Mouse (Mus musculus) spleen, adult 2 months (tissue): ENCODE data around the gene Tmem198. TPM values are rescaled to one million over a fixed set of nuclear protein-coding genes. Genes with fewer than 3 reads are reported as not detected.

Experiments used
- DNase-seq, 2 experiments: peaks; one replicate each; pipeline versions ENCODE4 v3.0.0 to v3.0.0-alpha.2; 2012 to 2021; ENCODE audit warnings: low spot score in 2 of 2, low read depth in 1 of 2
- H3K27ac ChIP-seq: fragments of 200-500 bp; 2 replicates; pipeline ENCODE4 v1.5.1; 2012; ENCODE audit warnings: low read length, inconsistent platforms; ENCODE audit not compliant: insufficient read depth
- H3K27me3 ChIP-seq: fragments of 200-500 bp; 2 replicates; pipeline ENCODE4 v1.6.1; 2012; ENCODE audit warnings: mild to moderate bottlenecking, moderate library complexity, low read length, inconsistent platforms; ENCODE audit not compliant: control insufficient read depth, insufficient read depth
- H3K36me3 ChIP-seq: fragments of 200-500 bp; 2 replicates; pipeline ENCODE4 v1.6.1; 2012; ENCODE audit warnings: mild to moderate bottlenecking, low read length, inconsistent platforms; ENCODE audit not compliant: control insufficient read depth, insufficient read depth
- H3K4me1 ChIP-seq: fragments of 200-500 bp; 2 replicates; pipeline ENCODE4 v1.6.1; 2011; ENCODE audit warnings: inconsistent platforms; ENCODE audit not compliant: control insufficient read depth, insufficient read depth, insufficient read length
- H3K4me3 ChIP-seq: fragments of 200-500 bp; 2 replicates; pipeline ENCODE4 v1.5.1; 2011; ENCODE audit warnings: mild to moderate bottlenecking, inconsistent platforms; ENCODE audit not compliant: insufficient read depth, insufficient read length; ENCODE audit errors: extremely low read depth
- CTCF ChIP-seq: fragments of 200-500 bp; IDR thresholded peaks from 2 replicates; pipeline ENCODE4 v1.5.1; 2011; ENCODE audit warnings: mild to moderate bottlenecking, inconsistent platforms; ENCODE audit not compliant: insufficient read depth, insufficient read length, insufficient replicate concordance; ENCODE audit errors: extremely low read depth
- POLR2A ChIP-seq: fragments of 200-500 bp; IDR thresholded peaks from 2 replicates; pipeline ENCODE4 v1.6.1; 2011; ENCODE audit warnings: low read depth, low read length, inconsistent platforms
- WGBS: fragments of 180-500 bp; shearing (Covaris S2); methylation state at CpG from one replicate; pipeline ENCODE4 v1.1.7; 2018; 5-methylcytosine and 5-hydroxymethylcytosine counted together
- polyA plus RNA-seq: library from polyadenylated mRNA; depleted of rRNA; stranded (reverse); fragments of >200 nt; gene quantifications from 2 replicates; pipeline ENCODE4 v1.2.3, GENCODE M21; 2012

The Tmem198 gene
- polyA plus RNA-seq, 1 experiment = 2.6 TPM

DNA sequence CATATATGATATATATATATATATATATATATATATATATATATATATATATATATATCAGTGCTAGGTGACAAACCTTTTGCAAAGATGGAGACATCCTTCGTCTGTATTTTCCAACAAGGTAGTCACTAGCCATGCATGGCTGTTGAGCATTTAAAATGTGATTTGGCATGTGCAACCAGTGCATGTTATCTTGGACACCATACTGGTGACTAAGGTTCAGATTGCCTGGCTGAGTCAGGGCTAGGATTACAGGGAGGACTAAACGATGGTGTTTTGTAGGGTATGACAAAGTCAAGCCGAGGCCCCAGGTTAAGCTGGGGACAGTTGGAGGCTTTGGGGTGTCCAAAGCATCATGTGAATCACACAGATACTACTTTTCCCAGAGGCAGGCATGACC is 23.9 kb upstream of the Tmem198 start:
- Histone ChIP-seq H3K27me3 (peaks cover 26% of the 10 kb centered on the region), H3K27ac (no peak overlapping the region), H3K4me3 (no peak overlapping the region), H3K4me1 (peaks cover 6% of the 10 kb centered on the region; the same call in 1 of the 2 replicates), H3K36me3 (no peaks in the 10 kb centered on the region)
- no peak for DNase-seq
- WGBS = 73% methylated on average over 3 of the region's 3 CpGs
- TF ChIP-seq CTCF (no peak), POLR2A (no peak)

DNA sequence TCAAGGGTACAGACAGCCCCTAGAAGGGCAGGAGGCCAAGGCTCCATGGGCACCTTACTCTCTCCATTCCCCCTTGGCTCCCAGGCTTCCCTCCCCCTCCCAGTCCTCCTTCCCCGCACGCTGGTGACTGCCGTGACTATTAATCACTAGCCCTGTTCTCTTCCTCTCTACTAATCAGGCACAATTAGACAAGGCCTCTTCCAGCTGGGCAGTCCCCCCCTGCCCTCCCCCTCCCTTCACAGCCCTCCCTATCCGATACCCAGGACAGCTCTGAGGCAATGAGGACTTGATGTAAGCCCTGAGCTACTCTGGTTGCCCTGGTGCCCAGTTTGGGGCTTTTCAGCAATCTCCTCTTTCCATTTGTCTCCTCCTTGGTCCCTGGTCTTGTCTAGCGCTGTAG is 23.4 kb upstream of the Tmem198 start:
- H3K4me1 ChIP-seq = peaks cover 5% of the 10 kb centered on the region; the same call in 1 of the 2 replicates
- no peaks in the 10 kb centered on the region for H3K36me3 ChIP-seq
- H3K27ac ChIP-seq = no peak overlapping the region
- WGBS = 40% methylated on average over 5 of the region's 5 CpGs
- no peak for DNase-seq
- TF ChIP-seq CTCF (no peak), POLR2A (no peak)
- H3K4me3 ChIP-seq = no peak overlapping the region
- H3K27me3 ChIP-seq = peaks cover 23% of the 10 kb centered on the region

DNA sequence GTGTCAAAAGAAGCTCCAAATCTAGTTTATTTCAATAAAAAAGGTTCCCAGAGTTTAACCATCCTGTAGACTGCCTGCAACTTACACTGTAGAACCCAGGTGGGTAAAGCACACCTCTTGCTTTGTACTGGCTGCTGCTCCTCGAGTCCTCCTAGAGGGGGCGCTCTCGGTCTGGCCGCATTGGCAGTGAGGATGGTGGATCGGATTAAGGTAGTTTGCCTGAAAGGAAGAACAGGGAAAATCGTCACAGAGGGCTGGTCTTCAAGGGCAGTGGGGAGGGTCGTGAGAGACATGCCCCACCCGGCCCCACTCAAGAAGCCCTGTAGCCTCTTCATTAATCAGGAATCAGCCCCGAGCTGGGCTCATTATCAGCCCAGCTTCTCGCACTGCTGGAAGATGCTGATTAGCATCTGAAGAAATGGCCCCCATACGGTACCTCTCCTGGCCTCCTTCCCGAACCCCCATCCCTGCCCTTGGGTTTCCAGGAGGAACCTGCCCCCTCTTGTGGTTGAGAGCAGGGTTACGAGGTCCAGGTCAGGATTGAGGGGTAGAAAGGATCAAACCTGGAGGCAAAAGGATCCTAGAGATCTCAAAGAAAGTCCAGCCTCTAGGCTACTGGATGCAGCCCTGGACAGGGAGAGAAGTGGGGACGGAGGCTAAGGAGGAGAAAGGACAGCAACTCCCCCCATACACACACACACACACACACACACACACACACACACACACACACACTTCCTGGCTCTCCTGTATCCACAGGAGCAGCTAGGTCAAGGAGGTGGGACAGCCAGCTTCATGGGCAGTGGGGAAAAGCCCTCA is 22.4 kb upstream of the Tmem198 start:
- 15% methylated on average over 14 of the region's 14 CpGs for WGBS
- Histone ChIP-seq H3K27ac (no peak overlapping the region), H3K36me3 (no peaks in the 10 kb centered on the region), H3K4me1 (peaks cover 5% of the 10 kb centered on the region; the same call in 1 of the 2 replicates), H3K4me3 (no peak overlapping the region), H3K27me3 (peaks cover 16% of the 10 kb centered on the region)
- DNase-seq = no peak
- TF ChIP-seq CTCF = no peak
- no peak for TF ChIP-seq POLR2A

DNA sequence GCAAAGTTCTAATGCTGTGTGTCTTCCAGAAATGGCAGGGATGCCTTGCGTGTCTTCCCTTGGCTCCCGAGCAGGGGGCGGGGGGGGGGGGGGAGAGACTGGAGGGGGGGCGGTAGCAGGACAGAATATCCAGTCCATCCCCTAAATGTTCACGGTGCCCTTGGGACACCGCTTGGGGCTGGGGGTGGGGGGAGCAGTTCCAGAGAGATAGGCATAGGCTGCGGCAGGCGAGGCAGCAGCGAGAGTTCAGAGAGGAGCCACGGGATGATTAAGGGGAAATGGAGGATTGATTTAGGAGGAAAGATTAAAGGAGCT is 21.7 kb upstream of the Tmem198 start:
- WGBS = 10% methylated on average over 10 of the region's 10 CpGs
- TF ChIP-seq POLR2A (no peak), CTCF (no peak)
- no peak for DNase-seq
- Histone ChIP-seq H3K36me3 (no peaks in the 10 kb centered on the region), H3K27me3 (peaks cover 16% of the 10 kb centered on the region), H3K4me3 (no peak overlapping the region), H3K4me1 (peaks cover 5% of the 10 kb centered on the region; the same call in 1 of the 2 replicates), H3K27ac (no peak overlapping the region)

DNA sequence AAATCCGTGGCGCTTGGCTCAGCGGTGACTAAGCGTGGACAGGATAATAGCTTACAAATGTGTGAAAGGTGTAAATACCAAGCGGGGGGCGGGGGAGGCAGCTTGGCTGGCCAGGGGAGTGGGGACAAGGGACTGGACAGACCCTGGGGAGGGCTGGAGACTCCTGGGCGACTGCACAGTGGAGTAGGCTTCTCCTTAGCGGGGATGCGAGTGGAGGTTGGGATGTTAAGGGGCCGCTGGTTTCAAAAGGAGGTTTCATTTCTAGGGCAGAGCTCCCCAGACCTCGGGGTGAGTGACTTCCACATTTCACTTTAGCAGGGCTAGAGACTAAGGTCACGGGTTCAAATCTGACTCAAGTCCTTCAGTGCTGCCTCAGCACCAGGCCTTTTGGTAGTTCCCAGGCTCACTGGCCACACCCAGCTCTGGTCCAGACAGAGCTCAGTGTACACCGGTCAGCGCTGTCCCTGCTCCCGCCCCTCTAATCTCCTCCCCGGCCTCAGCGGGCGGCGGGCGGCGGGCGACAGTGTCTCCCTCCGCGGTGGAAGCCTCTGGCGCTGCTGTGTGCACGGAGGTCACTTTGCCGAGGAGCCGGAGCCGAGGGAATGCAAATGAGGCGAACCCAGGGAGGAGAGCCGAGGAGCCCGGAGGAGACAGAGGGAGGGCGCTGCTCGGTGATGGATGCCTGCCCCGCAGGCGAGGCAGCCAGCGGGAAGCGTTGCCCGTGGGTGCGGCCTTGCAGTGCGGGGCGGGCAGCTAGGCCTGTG is 21.1 kb upstream of the Tmem198 start:
- WGBS = 11% methylated on average over 42 of the region's 42 CpGs
- TF ChIP-seq POLR2A = no peak
- TF ChIP-seq CTCF = no peak
- no peak for DNase-seq
- no peaks in the 10 kb centered on the region for H3K36me3 ChIP-seq
- H3K27me3 ChIP-seq = peaks cover 16% of the 10 kb centered on the region
- no peak overlapping the region for H3K4me3 ChIP-seq
- H3K4me1 ChIP-seq = peaks cover 5% of the 10 kb centered on the region; the same call in 1 of the 2 replicates
- no peak overlapping the region for H3K27ac ChIP-seq

DNA sequence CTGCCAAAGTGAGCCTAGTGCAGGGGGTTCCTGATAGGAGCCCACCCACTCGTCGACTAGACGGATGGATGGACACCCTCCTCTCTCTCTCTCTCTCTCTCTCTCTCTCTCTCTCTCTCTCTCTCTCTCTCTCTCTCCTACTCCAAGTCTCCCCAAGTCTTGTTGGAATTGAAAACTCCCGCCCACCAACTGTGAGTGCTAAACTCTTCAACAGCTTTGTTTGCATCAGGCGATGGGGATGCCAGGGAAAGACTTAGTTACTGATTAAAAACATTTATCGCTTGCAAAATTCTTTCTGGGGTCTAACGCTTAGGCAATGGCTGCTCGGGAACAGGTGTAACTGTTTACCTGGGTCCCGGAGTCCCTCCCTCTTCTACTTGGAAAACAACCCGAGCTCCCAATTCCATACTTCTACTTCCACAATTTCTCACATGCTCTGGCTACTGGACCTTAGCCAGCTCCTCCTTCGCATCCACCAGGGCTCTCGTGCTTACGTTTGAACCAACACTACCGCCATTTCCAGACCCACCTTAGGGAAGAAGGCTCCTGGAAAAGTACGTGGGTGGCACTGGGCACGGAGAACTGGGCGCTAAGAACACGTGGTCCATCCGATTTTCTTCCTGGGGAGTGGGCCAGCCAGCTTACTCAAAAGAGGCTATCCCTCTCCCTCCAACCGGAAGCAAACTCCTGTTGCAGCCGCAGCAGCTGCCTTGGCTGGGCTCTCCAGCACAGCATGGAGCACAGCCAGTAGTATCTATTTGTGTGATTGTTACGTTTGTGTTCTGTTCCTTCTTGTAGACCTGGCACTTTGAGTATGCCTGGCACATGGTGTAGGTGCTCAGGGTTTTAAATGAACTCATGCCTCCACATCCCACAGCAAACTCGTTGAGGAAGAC is 20.3 kb upstream of the Tmem198 start:
- Histone ChIP-seq H3K4me3 (no peak overlapping the region), H3K4me1 (peaks cover 5% of the 10 kb centered on the region; the same call in 1 of the 2 replicates), H3K27ac (no peak overlapping the region), H3K36me3 (no peaks in the 10 kb centered on the region), H3K27me3 (peaks cover 16% of the 10 kb centered on the region)
- 27% methylated on average over 22 of the region's 23 CpGs for WGBS
- DNase-seq = no peak
- TF ChIP-seq CTCF = no peak
- no peak for TF ChIP-seq POLR2A
